Mouse (Mus musculus): Measurements from ENCODE around the gene Cdca4.
A peak's percentile ranks its signal among the peaks of the same experiment; 100 is the strongest.

Cdca4 gene

DNA sequence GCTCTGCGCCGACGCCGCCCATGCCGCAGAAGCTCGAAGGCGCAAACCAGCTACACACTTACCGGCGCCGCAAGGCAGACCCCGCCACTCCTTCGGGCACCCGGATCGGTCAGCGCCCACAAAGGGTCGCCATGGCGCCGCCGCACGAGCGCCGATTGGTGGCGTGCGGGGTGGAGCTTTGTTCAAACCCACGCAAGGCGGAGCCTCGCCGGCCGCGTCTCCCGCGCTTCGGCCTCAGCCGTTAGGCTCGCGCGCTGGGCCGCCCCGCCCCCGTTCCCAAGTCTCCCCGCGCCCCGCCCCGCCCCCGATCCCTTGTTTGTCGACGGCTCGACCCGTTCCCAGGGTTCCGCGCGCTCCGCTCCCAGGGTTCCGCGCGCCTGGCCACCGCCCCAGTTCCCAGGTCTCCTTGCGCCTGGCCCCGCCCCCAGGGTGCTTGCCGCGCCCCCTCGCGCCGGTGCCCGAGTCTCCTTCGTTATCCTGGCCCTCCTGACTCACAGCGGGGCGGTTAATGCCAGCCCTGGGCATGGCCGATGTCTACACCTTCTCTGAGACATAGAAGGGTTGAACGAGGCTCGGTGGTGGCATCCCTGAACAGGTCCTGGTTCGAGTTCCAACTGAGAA lies at the start of gene Cdca4:
Cdca4 (minus strand) TSS at position 180 of the 621 bp plus-strand sequence.
- peak; percentile 94 for DNase-seq (ENCODE audit: low read depth, low spot score)

DNA sequence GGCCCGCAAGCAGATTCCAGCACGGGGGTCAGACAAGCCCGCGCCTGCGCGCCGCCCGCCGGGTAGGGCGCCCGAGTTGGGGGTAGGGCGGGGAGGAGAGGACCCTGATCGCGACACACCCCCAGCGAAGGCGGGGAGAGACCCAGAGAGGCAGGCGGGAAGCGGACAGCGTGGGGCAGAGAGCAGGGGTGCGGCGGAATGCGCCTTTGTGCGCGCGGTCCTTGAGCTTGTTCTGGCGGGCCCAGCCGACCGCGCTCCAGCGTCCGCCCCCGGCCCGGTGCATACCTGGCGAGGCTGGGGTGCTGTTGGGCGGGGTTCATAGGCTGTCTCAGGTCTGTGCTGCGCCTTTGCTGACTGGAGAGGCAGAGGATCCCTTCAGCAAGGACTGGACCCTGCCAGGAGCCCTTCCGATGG lies 48.4 kb upstream of the Cdca4 start:
- DNase-seq (ENCODE audit: low read depth, low spot score): peak; percentile 45

DNA sequence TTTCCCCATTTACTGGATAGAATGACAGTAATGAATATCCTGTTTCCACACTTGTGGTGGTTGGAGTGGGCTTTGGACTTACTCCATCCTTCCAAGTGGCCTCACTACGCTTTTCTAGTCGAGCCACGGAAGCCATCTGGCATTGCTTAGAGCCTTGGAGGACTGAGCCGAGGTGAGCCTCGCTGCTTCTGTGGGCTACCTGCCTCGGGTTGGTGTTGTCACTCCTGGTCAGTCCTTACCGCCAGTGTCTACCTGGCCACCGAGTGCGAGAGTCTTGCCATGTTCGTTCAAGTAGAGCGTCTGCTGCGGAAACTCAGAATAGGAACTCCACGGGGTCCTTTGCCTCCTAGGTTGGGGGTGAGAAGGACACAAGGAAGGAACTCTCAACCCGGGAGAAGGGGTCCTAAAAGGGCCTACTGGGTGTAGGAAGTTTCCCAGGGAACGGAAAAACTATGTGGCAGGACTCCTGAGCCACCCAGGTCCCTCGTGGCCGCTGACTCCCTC lies 47.9 kb upstream of the Cdca4 start:
- DNase-seq (ENCODE audit: low read depth, low spot score): no peak

DNA sequence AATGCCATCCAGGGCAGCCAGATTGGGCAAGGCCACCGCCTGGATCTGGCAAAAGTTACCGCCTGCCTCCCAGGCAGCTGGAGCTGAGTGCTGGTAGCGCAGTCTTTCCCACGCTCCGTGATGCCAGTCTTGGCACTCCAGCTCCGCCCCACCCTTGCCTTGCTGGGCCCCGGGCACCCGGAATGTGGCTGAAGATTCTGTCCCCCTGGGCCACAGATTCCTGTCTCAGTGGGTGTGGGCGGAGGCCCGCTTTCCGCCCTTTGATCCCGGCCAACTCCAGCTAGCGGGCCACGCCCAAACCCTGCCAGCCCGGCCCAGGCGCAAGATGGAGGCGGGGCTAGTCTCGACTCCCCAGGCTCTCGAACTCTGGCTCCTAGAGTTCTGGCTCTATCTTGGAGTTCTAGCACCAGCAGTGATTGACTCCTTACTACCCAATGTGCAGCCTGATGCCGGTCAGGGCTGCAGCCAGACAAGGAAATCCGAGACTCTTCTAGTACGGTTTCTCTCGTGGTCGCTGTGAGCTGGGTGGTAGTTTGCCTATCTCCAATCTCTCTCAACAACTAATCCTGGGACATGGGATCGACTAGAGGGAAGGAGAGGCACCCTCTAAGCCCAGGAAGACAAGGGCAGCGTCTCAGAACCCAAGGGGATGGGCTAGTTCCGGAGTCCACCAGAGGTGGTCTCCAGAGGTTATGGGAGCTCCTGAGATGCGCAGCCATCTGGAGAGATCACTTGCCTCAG lies 47.3 kb upstream of the Cdca4 start:
- peak; percentile 81 for DNase-seq (ENCODE audit: low read depth, low spot score)

DNA sequence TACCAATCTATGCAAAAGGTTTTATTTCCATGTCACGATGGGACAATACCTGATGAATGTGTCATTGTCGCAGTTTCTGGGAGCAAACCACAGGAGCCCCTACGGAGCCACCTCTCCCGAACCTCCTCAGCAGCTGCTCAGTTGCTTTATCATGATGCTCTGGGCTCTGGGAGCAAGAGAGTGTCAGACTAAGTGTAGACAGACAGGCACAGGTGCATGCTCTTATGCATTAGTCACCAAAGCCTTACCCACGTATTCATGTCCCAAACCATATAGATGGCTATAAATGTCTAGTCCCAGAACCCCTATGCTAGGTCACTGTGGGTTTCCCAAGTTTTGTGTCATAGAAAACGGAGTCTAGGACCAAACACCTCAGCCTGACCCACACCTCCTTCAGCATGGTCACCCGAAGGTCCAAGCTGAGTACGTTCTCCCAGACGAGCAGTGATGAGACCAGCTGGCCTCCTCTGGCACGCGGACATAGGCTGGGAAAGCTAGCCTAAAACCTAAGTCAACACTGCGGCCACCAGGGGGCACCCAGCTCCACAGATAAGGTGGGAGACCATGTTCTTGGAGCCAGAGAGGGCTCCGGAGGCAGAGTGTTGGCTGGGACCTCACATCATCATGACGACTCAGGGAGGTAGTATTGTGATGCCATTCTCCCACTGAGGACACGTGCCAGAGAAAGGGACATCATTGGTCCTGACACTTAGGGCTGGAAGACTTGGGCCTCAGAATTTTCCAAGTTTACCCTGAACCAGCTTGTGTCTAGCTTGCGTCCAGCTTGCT lies 46.2 kb upstream of the Cdca4 start:
- peak; percentile 90 for DNase-seq (ENCODE audit: low read depth, low spot score)

DNA sequence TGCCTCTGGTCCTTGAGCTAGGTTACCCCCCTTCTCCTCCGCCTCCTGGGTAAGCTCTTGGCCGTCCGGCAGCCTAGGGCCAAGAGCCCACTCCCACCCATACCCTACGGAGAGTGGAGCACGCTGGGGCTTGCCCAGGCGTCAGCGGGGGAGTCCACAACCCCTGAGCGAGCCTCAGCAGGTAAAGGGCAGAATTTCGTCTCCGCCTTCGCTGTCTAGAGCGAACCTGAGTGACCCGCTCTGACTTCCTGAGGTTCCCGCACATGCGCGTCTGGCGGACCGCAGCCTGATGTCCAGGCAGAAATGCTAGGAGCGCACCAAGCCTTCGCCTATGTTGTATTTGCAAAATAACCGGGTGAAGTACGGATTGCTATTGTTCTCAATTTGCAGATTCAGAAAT lies 45.0 kb upstream of the Cdca4 start:
- no peak for DNase-seq (ENCODE audit: low read depth, low spot score)

DNA sequence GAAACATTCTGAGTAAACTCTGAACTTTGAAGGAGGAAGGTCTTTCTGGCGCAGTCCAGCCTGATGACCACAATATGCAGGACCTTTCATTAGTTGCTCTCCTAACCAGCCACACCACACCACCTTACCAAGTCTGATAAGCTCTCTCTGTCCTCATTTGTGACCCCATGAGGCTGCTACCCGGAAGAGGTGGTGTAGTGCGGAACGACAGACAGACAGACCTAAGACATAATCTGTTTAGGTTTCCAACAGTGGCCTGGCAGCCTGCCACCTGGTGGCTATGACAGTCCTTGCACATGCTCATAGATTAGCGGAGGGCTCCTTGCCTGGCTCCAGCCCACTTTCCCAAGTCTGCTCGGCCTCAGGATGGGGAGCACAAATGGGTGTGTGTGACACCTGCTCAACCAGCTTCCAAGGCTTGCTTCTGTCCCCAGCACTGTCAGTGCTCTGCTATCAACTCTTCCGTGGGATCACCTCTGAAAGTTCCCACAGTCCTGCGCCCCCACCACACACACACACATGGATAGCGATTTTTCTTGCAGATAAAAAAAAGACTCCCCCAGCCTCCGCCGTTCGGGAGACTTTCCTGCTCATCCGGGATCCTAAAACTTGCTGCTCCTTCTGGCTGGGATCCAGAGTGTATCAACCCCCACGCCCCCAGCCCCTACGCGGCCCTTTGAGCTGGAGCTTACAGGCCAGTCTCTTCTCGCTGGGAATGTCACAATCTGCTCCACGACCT lies 44.4 kb upstream of the Cdca4 start:
- DNase-seq (ENCODE audit: low read depth, low spot score): peak; percentile 85

DNA sequence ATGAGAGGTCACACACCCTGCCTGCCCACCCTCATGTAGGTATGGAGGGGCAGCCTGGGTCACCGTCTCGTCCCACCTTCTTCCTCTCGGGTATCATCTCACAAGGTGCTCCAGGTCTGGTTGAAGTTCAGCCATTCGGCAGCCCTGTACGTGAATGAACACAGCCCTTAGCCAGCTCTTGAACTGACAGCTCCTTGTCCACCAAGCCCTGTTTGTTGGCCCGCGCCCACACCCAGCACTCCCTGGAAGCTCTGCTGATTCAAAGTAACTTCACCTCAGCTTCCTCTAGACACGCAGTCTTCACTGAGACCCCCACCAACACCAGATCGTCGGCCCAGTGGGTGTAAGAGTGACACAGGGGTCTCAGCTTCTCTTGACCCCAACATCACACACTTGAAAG lies 43.8 kb upstream of the Cdca4 start:
- no peak for DNase-seq (ENCODE audit: low read depth, low spot score)

DNA sequence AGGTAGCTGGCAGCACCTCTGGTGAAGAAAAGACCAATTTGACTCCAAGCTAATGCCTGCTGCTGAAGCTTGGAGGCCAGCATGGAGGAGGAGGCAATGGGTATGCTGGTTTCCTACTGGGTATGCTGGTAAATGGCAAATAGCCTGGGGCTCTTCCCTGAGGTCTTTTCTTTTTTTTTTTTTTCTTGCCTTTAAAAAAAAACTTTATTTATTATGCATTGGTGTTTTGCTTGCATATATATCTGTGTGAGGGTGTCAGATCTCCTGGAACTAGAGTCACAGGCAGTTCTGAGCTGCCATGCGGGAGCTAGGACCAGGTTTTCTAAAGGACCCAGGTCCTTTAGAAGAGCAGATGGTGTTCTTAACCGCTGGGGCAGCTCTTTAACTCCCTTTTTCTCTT lies 42.0 kb upstream of the Cdca4 start:
- no peak for DNase-seq (ENCODE audit: low read depth, low spot score)

DNA sequence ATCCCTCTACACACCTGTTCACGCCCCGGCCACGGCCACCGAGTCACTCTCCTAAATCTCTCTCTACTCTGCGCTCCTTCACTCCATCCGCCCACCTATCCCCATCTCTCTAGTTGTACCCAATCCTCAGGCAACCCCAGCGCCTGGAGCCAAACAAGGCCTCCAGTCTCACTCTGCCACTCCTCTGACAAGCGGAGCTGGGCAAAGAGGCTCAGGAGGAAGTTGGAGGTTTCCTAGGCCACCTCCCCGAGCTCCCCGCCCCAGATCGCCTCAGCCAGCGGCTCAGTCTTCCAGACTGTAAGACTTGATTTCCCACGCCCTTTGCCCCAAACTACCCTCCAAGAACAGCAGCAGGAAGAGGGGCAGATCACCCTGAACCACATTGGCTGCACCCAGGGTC lies 41.6 kb upstream of the Cdca4 start:
- peak; percentile 29 for DNase-seq (ENCODE audit: low read depth, low spot score)

DNA sequence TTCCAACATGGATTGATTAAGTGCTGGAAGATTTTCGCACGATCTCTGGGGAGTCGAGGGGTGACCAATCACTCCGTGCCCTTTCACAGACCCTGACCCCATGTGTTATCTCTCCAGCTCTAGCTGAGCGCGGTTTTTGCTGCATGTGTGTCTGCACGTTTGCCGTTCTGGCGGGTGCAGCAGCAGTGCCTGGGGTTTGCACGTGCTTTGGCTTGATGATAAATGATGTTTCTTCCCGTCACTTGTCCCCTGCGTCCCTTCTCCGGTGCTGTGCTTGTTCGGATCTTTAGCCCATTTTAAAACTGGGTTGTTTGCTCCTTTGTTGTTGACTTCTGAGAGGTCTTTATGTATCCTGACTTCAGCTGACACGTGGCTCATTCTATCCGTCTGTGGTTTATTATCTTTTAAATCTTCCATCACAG lies 40.6 kb upstream of the Cdca4 start:
- DNase-seq (ENCODE audit: low read depth, low spot score): no peak

DNA sequence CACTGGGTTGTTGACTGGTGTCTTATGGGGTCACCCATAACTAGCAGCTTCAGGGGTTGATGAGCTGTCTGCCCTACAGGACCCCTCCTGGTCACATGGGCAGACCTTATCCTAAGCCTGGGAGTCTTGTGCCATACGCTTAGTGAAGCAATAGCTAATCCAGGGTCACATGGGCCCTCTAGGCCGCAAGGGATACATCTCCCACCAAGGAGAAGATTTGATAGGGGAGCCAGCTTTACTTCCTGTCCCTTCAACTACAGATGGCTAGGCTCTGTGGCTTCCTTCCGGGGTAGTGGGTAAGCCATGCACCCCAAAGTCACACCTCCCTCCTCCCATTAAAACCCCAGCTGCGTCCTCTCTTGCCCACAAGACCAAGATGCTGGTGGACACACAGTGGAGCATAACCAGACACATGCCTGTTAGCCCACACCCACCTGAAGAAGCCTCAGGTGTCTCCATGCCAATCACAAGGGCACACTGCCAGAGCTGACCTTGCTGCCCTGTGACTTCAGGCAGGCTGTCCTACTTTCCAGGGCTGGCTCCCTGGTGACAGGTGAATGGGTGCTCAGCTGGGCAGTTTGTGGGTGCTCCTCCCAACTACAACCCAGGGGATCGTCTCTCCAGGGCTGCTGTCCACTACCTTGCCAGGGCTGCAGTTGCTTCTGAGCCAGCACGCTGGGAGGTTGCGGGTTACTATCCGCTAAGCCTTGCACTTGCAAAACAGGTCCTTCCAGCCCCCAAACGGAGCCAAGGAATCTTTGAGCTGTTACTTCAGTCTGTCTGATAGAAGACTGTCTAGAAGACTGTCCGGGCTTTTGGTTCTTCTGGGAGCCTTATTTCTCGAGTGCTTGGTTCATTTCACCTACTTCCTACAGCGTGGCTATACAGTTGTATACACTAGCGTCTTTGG lies 39.2 kb upstream of the Cdca4 start, which contains the start of gene Gpr132:
Gpr132 (minus strand) TSS at position 51 of the 910 bp plus-strand sequence.
- no peak for DNase-seq (ENCODE audit: low read depth, low spot score)

DNA sequence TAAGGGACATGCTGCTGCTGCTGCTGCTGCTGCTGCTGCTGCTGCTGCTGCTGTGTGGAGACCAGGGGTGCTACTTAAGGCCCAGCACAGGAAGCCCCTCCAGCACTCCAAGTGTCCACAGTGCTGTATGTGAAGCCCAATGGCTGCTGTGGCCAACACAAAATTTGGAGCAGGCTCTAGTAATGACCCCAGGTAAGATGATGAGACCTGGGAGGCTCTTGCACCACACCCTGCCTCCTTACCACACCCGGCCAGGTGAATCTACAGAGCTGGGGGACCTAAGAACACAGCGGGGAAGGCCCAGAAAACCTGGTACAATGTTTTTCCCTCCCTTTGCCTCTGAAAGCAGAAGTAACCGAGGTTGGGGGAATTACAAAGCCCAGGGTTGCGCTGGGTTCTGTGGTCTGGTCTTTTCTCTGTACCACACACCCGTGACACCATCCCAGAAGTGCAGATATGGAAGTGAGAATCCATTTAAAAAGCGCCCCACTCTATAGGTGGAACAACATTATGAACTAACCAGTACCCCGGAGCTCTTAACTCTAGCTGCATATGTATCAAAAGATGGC lies 38.0 kb upstream of the Cdca4 start:
- DNase-seq (ENCODE audit: low read depth, low spot score): no peak

DNA sequence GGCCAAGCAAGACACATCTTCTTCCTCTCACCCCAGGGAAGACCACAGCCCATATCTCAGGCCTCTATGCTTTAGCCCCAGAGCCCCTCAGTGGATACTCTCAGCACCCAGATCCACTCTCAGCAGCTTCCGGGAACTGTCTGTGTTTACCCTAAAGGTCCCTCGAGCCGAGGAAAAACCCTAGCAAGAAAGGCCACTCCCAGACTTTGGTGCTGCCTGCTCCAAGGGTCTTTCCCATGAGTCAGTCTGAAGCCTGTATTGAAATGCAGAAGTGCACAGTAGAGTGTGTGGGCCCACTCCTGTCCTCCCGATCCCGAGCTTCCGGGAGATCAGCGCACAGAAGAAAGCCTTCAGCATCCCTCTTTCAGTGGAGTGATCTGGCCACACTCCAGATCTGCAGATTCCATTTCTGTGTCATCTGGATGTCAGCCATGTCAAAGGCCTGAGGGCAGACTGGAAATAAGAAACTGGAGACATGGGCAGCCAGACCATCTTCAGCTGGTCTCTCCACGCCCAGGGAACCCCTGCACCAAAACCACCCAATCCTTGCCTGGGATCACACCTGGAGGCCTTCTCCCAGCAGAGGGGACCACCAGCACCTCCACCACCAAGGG lies 37.4 kb upstream of the Cdca4 start:
- DNase-seq (ENCODE audit: low read depth, low spot score): no peak

DNA sequence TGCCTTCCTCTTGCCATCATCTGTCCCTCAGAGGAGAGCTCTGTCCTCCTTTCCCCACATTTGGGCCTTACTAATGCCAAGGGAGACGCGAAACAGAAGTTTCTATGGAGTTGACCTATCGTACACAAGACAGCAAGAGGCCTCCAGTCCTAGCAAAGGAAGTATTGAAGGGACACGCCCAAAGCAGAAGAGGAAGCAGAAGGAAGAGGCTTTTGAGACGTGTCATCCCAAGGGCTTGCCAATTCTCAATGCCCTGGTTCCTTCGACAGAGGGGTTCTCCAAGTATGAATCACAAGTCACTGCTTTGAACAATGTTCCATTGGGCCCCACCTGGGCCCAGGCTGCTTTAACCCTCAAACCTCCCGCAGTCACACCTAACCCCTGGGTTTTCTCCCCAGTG lies 35.6 kb upstream of the Cdca4 start:
- no peak for DNase-seq (ENCODE audit: low read depth, low spot score)

DNA sequence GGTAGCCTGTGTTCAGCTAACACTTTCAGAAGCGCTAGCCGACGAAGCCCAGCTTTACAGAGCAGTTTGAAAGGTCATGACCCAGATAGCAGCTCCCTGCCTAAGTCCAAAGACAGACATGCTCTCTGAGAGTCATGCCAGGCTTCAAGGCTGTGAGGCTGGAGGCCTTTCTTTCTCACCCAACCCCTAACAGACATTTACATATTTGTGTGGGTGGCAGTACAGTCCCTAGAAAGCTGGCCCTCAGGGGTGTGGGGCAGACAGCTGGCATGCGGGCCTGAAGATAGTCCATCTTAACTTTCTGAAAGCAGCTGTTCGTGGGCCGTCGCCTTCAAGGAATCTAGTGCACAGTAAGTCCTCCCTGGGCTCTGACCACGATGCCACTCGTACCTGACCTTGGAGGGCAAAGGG lies 32.7 kb upstream of the Cdca4 start:
- DNase-seq (ENCODE audit: low read depth, low spot score): no peak

DNA sequence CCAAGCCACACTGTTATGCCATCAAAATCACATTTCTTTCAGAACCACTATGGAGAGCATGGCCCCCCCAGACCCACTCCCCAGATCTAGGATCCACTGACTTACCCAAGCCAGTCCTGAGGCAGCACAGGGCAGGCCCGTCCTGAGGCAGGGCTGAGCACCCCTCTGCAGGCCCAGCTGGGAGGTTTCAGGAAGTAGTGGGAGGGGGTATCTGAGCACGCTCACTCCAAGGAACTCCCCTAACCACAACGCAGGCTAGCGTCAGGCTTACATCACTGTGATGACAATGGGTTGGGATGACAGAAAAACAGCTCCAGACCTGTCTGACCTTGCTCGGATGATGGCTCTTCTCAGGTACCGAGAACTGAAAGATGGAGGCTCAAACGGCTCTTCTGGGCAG lies 31.5 kb upstream of the Cdca4 start:
- no peak for DNase-seq (ENCODE audit: low read depth, low spot score)

DNA sequence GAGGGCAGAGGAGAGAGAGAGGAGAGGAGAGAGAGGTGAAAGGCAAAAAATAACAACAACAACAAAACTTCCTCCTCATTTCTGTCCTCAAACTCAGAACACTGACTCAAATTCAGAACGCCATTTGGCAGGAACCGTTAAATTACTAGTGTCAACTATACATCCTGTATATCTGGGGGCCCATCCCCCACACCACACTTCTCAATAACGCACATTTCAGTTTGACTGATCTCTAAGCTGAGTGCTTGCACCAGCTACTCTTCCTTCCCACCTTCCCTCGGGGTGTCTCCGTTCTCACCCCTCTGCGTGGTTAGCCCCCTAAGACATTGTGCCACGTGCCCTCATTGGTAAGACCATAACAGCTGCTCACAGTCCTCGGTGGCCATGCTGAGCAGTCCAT lies 30.7 kb upstream of the Cdca4 start:
- no peak for DNase-seq (ENCODE audit: low read depth, low spot score)

DNA sequence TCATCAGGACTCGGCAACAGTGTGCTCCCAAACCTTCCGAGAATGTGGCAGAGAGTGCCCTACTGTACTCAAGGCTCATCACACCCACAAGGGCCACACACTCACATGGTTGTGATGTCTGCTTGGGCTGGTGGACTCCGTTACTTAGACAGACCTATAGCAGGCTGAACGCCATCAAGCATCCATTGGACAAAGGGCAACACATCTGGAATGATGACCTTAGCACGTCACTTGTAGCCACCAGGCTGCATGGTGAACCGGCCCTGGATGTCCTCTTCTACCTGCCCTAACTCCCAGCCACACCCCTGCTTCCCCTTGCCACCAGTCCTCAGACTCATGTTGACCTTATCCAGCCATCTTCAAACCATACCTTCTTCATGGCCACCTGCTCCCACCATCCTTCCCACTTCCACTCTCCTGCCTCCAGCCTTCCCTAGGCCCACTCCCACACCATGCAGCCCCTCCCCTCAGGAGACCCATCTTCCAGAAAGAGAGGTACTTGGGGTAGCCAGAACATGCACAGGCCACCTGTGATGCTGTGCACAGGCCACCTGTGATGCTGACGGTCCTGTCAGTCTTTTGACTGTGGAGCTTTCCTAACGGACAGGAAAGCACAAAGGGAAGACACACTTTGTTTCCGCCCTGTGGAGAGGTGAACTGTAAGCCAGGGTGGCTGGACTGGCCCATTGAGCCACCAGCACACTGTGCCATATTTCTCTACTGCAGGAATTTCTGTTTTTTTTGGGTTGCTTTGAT lies 29.5 kb upstream of the Cdca4 start:
- DNase-seq (ENCODE audit: low read depth, low spot score): no peak

All from ES-CJ7 (cell line).